ENCODE assay signal across 8 mouse cellular contexts in genomic region chr9:98601837-98602359, GRCm38 (mm10). TPM values are rescaled to one million over a fixed set of nuclear protein-coding genes. Genes with fewer than 3 reads are reported as not detected.
A peak's percentile ranks its signal among the peaks of the same experiment; 100 is the strongest.
DNase-seq lines count a peak whose midpoint lies in the region; ATAC-seq and TF ChIP-seq lines count a peak whose summit lies in the region.

No protein-coding gene starts in this region.

- peak overlapping the region; percentile 98 for H3K4me2 ChIP-seq in heart, embryonic 13.5 days

- H3K27me3 ChIP-seq in heart, embryonic 13.5 days (replicated peaks), result peaks cover 4% of the 10 kb centered on the region; the same call in 1 of the 2 replicates
- no peaks in the 10 kb centered on the region for H3K27me3 ChIP-seq in ES-Bruce4 (ENCODE audit: control insufficient read depth, insufficient read depth, low read length, poor library complexity, severe bottlenecking)
- H3K27me3 ChIP-seq in hindbrain, embryonic 10.5 days (ENCODE audit: insufficient read depth, poor library complexity, severe bottlenecking), result no peaks in the 10 kb centered on the region

- H3K79me2 ChIP-seq in macrophage (ENCODE audit: inconsistent target), result peaks cover 37% of the 10 kb centered on the region

- peak overlapping the region; percentile 89 for H3K4me3 ChIP-seq in heart, embryonic 13.5 days
- H3K4me3 ChIP-seq in ES-Bruce4 (ENCODE audit: low read depth, low read length), result peak overlapping the region; percentile 94
- H3K4me3 ChIP-seq in hindbrain, embryonic 10.5 days, result peak overlapping the region; percentile 90
- peak overlapping the region; percentile 77; the same call in 1 of the 2 replicates for H3K4me3 ChIP-seq in macrophage (ENCODE audit: inconsistent target)

- 0 out of 2 replicates have a peak overlapping the region, but pooled peaks have one; percentile 67 for H3K27ac ChIP-seq in heart, embryonic 13.5 days (replicated peaks)
- H3K27ac ChIP-seq in ES-Bruce4 (ENCODE audit: insufficient read depth, low read length) (no peak overlapping the region), macrophage (no peak overlapping the region)
- peak overlapping the region; percentile 86 for H3K27ac ChIP-seq in hindbrain, embryonic 10.5 days

- no peak for DNase-seq in heart, adult 9 months (ENCODE audit: low spot score in 2 of 2)
- DNase-seq in hindbrain, embryonic 10.5 days (ENCODE audit: low spot score), result no peak
- DNase-seq in cerebellum, adult 11-12 months, result no peak
- no peak for DNase-seq in left cerebral cortex, postnatal 14 days (ENCODE audit: low spot score in 2 of 2)
- no peak for DNase-seq in gastrocnemius, postnatal 36 days

- H3K9ac ChIP-seq in heart, embryonic 13.5 days, result peak overlapping the region; percentile 92
- peak overlapping the region; percentile 69; the same call in 1 of the 2 replicates for H3K9ac ChIP-seq in ES-Bruce4 (ENCODE audit: low read depth, poor library complexity, severe bottlenecking)

- intact Hi-C loops in left cerebral cortex, postnatal 14 days (cut with DNase I), result no loop called here
- intact Hi-C loops in gastrocnemius, postnatal 36 days (cut with DNase I), result loop anchor here (5.0 to 10.0 kb wide), 2 partner anchors 40 to 643 kb away; partner anchors contain the start of genes Cep70 and Copb2

- H3K36me3 ChIP-seq in heart, embryonic 13.5 days, result peaks cover 15% of the 10 kb centered on the region
- H3K36me3 ChIP-seq in ES-Bruce4 (ENCODE audit: control insufficient read depth, insufficient read depth, low read length, poor library complexity, severe bottlenecking) (no peaks in the 10 kb centered on the region), macrophage (ENCODE audit: inconsistent target) (peaks cover 11% of the 10 kb centered on the region)
- peaks cover 22% of the 10 kb centered on the region for H3K36me3 ChIP-seq in hindbrain, embryonic 10.5 days

- no peak for TF ChIP-seq CTCF in ES-Bruce4 (IDR thresholded peaks at IDR 0.05; ENCODE audit: low read depth, low read length)

- H3K9me3 ChIP-seq in heart, embryonic 13.5 days, result no peaks in the 10 kb centered on the region
- H3K9me3 ChIP-seq in ES-Bruce4 (replicated peaks; ENCODE audit: control insufficient read depth, insufficient read depth, low read length, poor library complexity, severe bottlenecking), result no peaks in the 10 kb centered on the region
- no peaks in the 10 kb centered on the region for H3K9me3 ChIP-seq in hindbrain, embryonic 10.5 days

- no peak for TF ChIP-seq EP300 in ES-Bruce4 (IDR thresholded peaks at IDR 0.05; ENCODE audit: insufficient read depth, low read depth, low read length)

- no peak for ATAC-seq in heart, embryonic 13.5 days (ENCODE audit: extremely low read depth, insufficient number of reproducible peaks, low FRiP score, low TSS enrichment)

- TF ChIP-seq POLR2A in ES-Bruce4 (IDR thresholded peaks at IDR 0.05; ENCODE audit: insufficient read depth, low read length), result no peak

- peaks cover 12% of the 10 kb centered on the region for H3K4me1 ChIP-seq in heart, embryonic 13.5 days
- H3K4me1 ChIP-seq in ES-Bruce4 (ENCODE audit: control insufficient read depth, insufficient read depth, low read length), result no peaks in the 10 kb centered on the region
- H3K4me1 ChIP-seq in hindbrain, embryonic 10.5 days (replicated peaks), result peaks cover 13% of the 10 kb centered on the region

- 44% methylated on average over 11 of the region's 11 CpGs for WGBS in heart, embryonic 13.5 days
- WGBS in hindbrain, embryonic 10.5 days, result 57% methylated on average over 11 of the region's 11 CpGs
- 46% methylated on average over 7 of the region's 11 CpGs for WGBS in macrophage (ENCODE audit: missing documents)

RNA-seq across cellular contexts. Expression of gene Mrps22, which starts 0.4 kb away (rescaled TPM):
- polyA plus RNA-seq in heart, embryonic 13.5 days (2015; fragmentation: Nextera tagmentation; extraction: Ambion mirVana), result 59.8 and 59.9 TPM in 2 replicates
- polyA plus RNA-seq in ES-Bruce4 (2011; ENCODE audit: insufficient read depth, insufficient read length, low read depth, missing spikeins), result 41.8 and 50.3 TPM in 2 replicates
- 75.6 and 78.5 TPM in 2 replicates for polyA plus RNA-seq in hindbrain, embryonic 10.5 days (2016; fragmentation: Nextera tagmentation; extraction: Ambion mirVana)
- 10 to 100 TPM in 15 of 26 experiments, 1 to 10 TPM in 11; 2.9 to 19.4 (median 12.5) TPM for total RNA-seq in macrophage (2018; cell fraction: chromatin; rRNA removed)
- total RNA-seq in macrophage (2018; cell fraction: cytosol; rRNA removed), result 10 to 100 TPM; 13.3 to 26.5 (median 19.7) TPM
- total RNA-seq in macrophage (2018; cell fraction: nucleus; rRNA removed), result 10 to 100 TPM in 14 of 26 experiments, 1 to 10 TPM in 12; 4.2 to 18.7 (median 10.3) TPM
- polyA plus RNA-seq in macrophage (2018), result 15.9 to 36.4 TPM (median 35.9 TPM) in 3 replicates
- 10 to 100 TPM; 26.7 to 27.6 TPM for total RNA-seq in left cerebral cortex, postnatal 14 days (2021)
- total RNA-seq in gastrocnemius, postnatal 36 days (2021), result 10 to 100 TPM; 22.2 to 24.1 TPM

RNA-seq across cellular contexts. Expression of gene Copb2, which starts 38.4 kb away (rescaled TPM):
- polyA plus RNA-seq in heart, embryonic 13.5 days (2015; fragmentation: Nextera tagmentation; extraction: Ambion mirVana), result 120 and 121 TPM in 2 replicates
- polyA plus RNA-seq in ES-Bruce4 (2011; ENCODE audit: insufficient read depth, insufficient read length, low read depth, missing spikeins) (140 and 146 TPM in 2 replicates), macrophage (2018) (96.2 to 157 TPM (median 109 TPM) in 3 replicates)
- 149 and 155 TPM in 2 replicates for polyA plus RNA-seq in hindbrain, embryonic 10.5 days (2016; fragmentation: Nextera tagmentation; extraction: Ambion mirVana)
- 100 to 1,000 TPM in 14 of 26 experiments, 10 to 100 TPM in 12; 70.4 to 130 (median 101) TPM for total RNA-seq in macrophage (2018; cell fraction: chromatin; rRNA removed)
- total RNA-seq in macrophage (2018; cell fraction: cytosol; rRNA removed), result 100 to 1,000 TPM in 11 of 26 experiments, 10 to 100 TPM in 15; 80.3 to 114 (median 98.2) TPM
- total RNA-seq in macrophage (2018; cell fraction: nucleus; rRNA removed), result 100 to 1,000 TPM in 10 of 26 experiments, 10 to 100 TPM in 16; 61.5 to 137 (median 90.2) TPM
- 10 to 100 TPM; 84.8 to 88.2 TPM for total RNA-seq in left cerebral cortex, postnatal 14 days (2021)
- total RNA-seq in gastrocnemius, postnatal 36 days (2021), result 10 to 100 TPM; 55.7 to 61.9 TPM

Comparison
In these comparisons a context has a peak if more than half of its experiments do, and no peak if none do; other contexts are left out.
1. H3K27ac ChIP-seq: peak in heart, embryonic 13.5 days (single experiment) and hindbrain, embryonic 10.5 days (single experiment); none in ES-Bruce4 (single experiment) and macrophage (single experiment).
2. Peak in every context shown above with its lines, with median percentiles within 50 percentile points of each other: H3K4me3 ChIP-seq.